Mouse (Mus musculus): ENCODE measurements around the gene Tm6sf1. TPM values are rescaled to one million over a fixed set of nuclear protein-coding genes. Genes with fewer than 3 reads are reported as not detected.
A peak's percentile ranks its signal among the peaks of the same experiment; 100 is the strongest.

The Tm6sf1 gene
- polyA plus RNA-seq, 1 experiment from 2014 or later = 15.0 TPM

DNA sequence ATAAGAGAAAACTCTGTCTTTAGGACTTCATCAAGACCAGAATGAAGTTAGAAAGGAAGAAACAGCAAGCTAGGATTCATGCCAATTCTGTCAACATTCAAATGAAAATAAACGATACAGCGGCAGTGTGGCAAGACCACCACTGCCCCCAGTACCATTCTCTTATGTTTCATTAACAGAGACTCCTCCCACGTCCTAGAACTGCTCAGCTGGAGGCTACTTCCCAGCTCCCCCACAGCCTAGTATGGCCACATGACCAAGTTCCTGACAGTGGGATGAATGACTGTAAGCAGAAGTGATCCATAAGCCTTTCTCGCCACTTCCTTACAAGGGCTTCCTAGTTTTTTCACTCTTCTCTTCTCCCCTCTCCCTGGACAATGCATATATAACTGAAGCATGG, 45.3 kb downstream of the Tm6sf1 start:
- no peak for ATAC-seq (ENCODE audit: low FRiP score)
- Histone ChIP-seq H3K4me3 (replicated peaks; ENCODE audit: low read length) (no peak overlapping the region), H3K36me3 (replicated peaks; ENCODE audit: control insufficient read depth, insufficient read depth) (peaks cover 20% of the 10 kb centered on the region), H3K9ac (no peak overlapping the region), H3K4me2 (replicated peaks) (no peak overlapping the region), H3K4me1 (replicated peaks; ENCODE audit: control insufficient read depth, insufficient read depth, low read length) (no peaks in the 10 kb centered on the region), H3K27ac (no peak overlapping the region), H3K9me3 (ENCODE audit: control insufficient read depth, low read length) (no peaks in the 10 kb centered on the region), H3K27me3 (ENCODE audit: control insufficient read depth, insufficient read depth, low read length) (no peaks in the 10 kb centered on the region)
- WGBS = 52% methylated on average over 4 of the region's 4 CpGs
- no peak for DNase-seq (ENCODE audit: low spot score)

GRCm38 (mm10) chr7:81904926-81905325, 46.1 kb downstream of the Tm6sf1 start:
- Histone ChIP-seq H3K27me3 (ENCODE audit: control insufficient read depth, insufficient read depth, low read length) (no peaks in the 10 kb centered on the region), H3K4me3 (replicated peaks; ENCODE audit: low read length) (no peak overlapping the region), H3K4me1 (replicated peaks; ENCODE audit: control insufficient read depth, insufficient read depth, low read length) (no peaks in the 10 kb centered on the region), H3K27ac (no peak overlapping the region), H3K36me3 (replicated peaks; ENCODE audit: control insufficient read depth, insufficient read depth) (peaks cover 12% of the 10 kb centered on the region; the same call in 1 of the 2 replicates), H3K9ac (no peak overlapping the region), H3K9me3 (ENCODE audit: control insufficient read depth, low read length) (no peaks in the 10 kb centered on the region), H3K4me2 (replicated peaks) (no peak overlapping the region)
- 88% methylated on average over 2 of the region's 2 CpGs for WGBS
- no peak for ATAC-seq (ENCODE audit: low FRiP score)
- no peak for DNase-seq (ENCODE audit: low spot score)

GRCm38 (mm10) chr7:81918316-81918715, 59.5 kb downstream of the Tm6sf1 start:
- H3K4me2 ChIP-seq (replicated peaks) = no peak overlapping the region
- no peaks in the 10 kb centered on the region for H3K36me3 ChIP-seq (replicated peaks; ENCODE audit: control insufficient read depth, insufficient read depth)
- no peak overlapping the region for H3K27ac ChIP-seq
- H3K9ac ChIP-seq = no peak overlapping the region
- 73% methylated on average over 5 of the region's 5 CpGs for WGBS
- no peaks in the 10 kb centered on the region for H3K9me3 ChIP-seq (ENCODE audit: control insufficient read depth, low read length)
- H3K4me3 ChIP-seq (replicated peaks; ENCODE audit: low read length) = no peak overlapping the region
- peaks cover 7% of the 10 kb centered on the region; the same call in 1 of the 2 replicates for H3K4me1 ChIP-seq (replicated peaks; ENCODE audit: control insufficient read depth, insufficient read depth, low read length)
- no peaks in the 10 kb centered on the region for H3K27me3 ChIP-seq (ENCODE audit: control insufficient read depth, insufficient read depth, low read length)
- ATAC-seq (ENCODE audit: low FRiP score) = no peak
- no peak for DNase-seq (ENCODE audit: low spot score)

GRCm38 (mm10) chr7:81920314-81920713, 61.5 kb downstream of the Tm6sf1 start:
- no peaks in the 10 kb centered on the region for H3K9me3 ChIP-seq (ENCODE audit: control insufficient read depth, low read length)
- WGBS = 80% methylated on average over 4 of the region's 4 CpGs
- DNase-seq (ENCODE audit: low spot score) (no peak), ATAC-seq (ENCODE audit: low FRiP score) (no peak)
- H3K4me2 ChIP-seq (replicated peaks) = no peak overlapping the region
- H3K4me3 ChIP-seq (replicated peaks; ENCODE audit: low read length) = no peak overlapping the region
- no peaks in the 10 kb centered on the region for H3K36me3 ChIP-seq (replicated peaks; ENCODE audit: control insufficient read depth, insufficient read depth)
- no peak overlapping the region for H3K27ac ChIP-seq
- H3K9ac ChIP-seq = no peak overlapping the region
- peaks cover 7% of the 10 kb centered on the region; the same call in 1 of the 2 replicates for H3K4me1 ChIP-seq (replicated peaks; ENCODE audit: control insufficient read depth, insufficient read depth, low read length)
- H3K27me3 ChIP-seq (ENCODE audit: control insufficient read depth, insufficient read depth, low read length) = no peaks in the 10 kb centered on the region

DNA sequence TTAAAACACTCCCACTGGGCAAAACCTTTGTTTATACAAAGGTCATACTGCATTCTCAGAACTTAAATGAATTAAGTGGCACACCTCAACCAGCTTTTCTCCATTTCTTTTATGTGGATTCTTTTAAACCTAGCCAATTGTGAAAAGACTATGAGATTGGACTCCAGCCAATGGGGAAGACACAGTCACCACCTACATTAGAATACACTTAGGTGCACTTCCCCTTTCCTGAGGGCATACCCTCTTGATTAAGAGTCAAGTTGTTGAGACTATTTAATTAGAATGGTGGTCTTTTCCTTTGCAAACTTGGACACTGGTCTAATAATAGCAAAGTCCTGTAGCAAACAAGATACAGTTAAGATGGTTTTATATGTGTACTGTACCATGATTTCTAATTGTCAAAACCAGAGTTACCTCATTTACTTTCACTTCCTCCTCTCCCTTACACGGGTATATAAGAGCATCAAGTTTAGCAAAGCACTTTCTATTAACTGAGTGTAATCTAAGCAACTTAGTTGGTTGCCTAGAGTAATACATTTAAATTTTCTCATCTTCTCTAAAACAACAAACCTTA, 62.7 kb downstream of the Tm6sf1 start:
- WGBS = 81% methylated on average over 1 of the region's 1 CpGs
- no peak overlapping the region for H3K27ac ChIP-seq
- H3K9me3 ChIP-seq (ENCODE audit: control insufficient read depth, low read length) = no peaks in the 10 kb centered on the region
- H3K27me3 ChIP-seq (ENCODE audit: control insufficient read depth, insufficient read depth, low read length) = no peaks in the 10 kb centered on the region
- H3K9ac ChIP-seq = no peak overlapping the region
- no peak overlapping the region for H3K4me2 ChIP-seq (replicated peaks)
- peaks cover 3% of the 10 kb centered on the region; the same call in 1 of the 2 replicates for H3K4me1 ChIP-seq (replicated peaks; ENCODE audit: control insufficient read depth, insufficient read depth, low read length)
- ATAC-seq (ENCODE audit: low FRiP score) (no peak), DNase-seq (ENCODE audit: low spot score) (no peak)
- H3K36me3 ChIP-seq (replicated peaks; ENCODE audit: control insufficient read depth, insufficient read depth) = no peaks in the 10 kb centered on the region
- H3K4me3 ChIP-seq (replicated peaks; ENCODE audit: low read length) = no peak overlapping the region

- H3K4me2 ChIP-seq (replicated peaks) = no peak overlapping the region
- DNase-seq (ENCODE audit: low spot score) = no peak
- H3K27ac ChIP-seq = no peak overlapping the region
- H3K9ac ChIP-seq = no peak overlapping the region
- H3K4me1 ChIP-seq (replicated peaks; ENCODE audit: control insufficient read depth, insufficient read depth, low read length) = peaks cover 34% of the 10 kb centered on the region
- H3K9me3 ChIP-seq (ENCODE audit: control insufficient read depth, low read length) = no peaks in the 10 kb centered on the region
- H3K4me3 ChIP-seq (replicated peaks; ENCODE audit: low read length) = no peak overlapping the region
- H3K36me3 ChIP-seq (replicated peaks; ENCODE audit: control insufficient read depth, insufficient read depth) = no peaks in the 10 kb centered on the region
- WGBS = 81% methylated on average over 7 of the region's 7 CpGs
- no peaks in the 10 kb centered on the region for H3K27me3 ChIP-seq (ENCODE audit: control insufficient read depth, insufficient read depth, low read length)
- ATAC-seq (ENCODE audit: low FRiP score) = no peak
Observed at GRCm38 (mm10) chr7:81928998-81929397, 70.2 kb downstream of the Tm6sf1 start.

DNA sequence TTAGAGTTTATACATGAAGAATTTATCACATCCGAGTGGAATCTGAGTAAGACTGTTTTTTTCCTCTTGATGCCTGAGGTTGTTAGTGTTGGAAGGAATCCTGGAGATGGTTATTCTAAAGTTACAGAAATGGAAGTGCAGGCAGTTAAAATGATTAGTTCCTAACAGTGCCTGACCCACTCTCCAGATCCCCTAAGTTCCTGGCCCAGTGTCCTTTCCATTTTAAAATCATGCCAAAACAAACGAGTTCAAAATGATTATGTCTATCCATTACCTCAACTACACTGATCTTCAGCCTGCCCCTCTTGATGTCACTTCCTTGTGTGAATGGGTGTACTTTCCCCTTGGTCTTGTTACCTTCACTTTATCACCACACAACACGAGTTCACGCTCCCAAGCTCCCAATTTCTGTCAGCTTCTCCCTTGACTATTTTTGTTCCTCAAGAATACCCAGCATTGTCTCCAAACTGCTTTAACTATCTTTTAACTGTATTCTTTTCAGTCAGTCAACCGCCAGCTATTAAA, 73.8 kb downstream of the Tm6sf1 start:
- Histone ChIP-seq H3K4me3 (replicated peaks; ENCODE audit: low read length) (peak overlapping the region; percentile 98), H3K9ac (peak overlapping the region; percentile 99), H3K27ac (peak overlapping the region; percentile 99; the same call in 1 of the 2 replicates), H3K27me3 (ENCODE audit: control insufficient read depth, insufficient read depth, low read length) (no peaks in the 10 kb centered on the region), H3K4me2 (replicated peaks) (peak overlapping the region; percentile 75), H3K36me3 (replicated peaks; ENCODE audit: control insufficient read depth, insufficient read depth) (no peaks in the 10 kb centered on the region), H3K9me3 (ENCODE audit: control insufficient read depth, low read length) (no peaks in the 10 kb centered on the region), H3K4me1 (replicated peaks; ENCODE audit: control insufficient read depth, insufficient read depth, low read length) (peaks cover 43% of the 10 kb centered on the region)
- no peak for DNase-seq (ENCODE audit: low spot score)
- ATAC-seq (ENCODE audit: low FRiP score) = no peak
- 33% methylated on average over 5 of the region's 5 CpGs for WGBS

GRCm38 (mm10) chr7:81933061-81933600, 74.3 kb downstream of the Tm6sf1 start:
- ATAC-seq (ENCODE audit: low FRiP score) (no peak), DNase-seq (ENCODE audit: low spot score) (peak; percentile 42)
- peak overlapping the region; percentile 75 for H3K4me2 ChIP-seq (replicated peaks)
- peak overlapping the region; percentile 99 for H3K27ac ChIP-seq
- no peaks in the 10 kb centered on the region for H3K36me3 ChIP-seq (replicated peaks; ENCODE audit: control insufficient read depth, insufficient read depth)
- 3% methylated on average over 23 of the region's 23 CpGs for WGBS
- H3K4me3 ChIP-seq (replicated peaks; ENCODE audit: low read length) = peak overlapping the region; percentile 98
- peak overlapping the region; percentile 99 for H3K9ac ChIP-seq
- H3K4me1 ChIP-seq (replicated peaks; ENCODE audit: control insufficient read depth, insufficient read depth, low read length) = peaks cover 43% of the 10 kb centered on the region
- no peaks in the 10 kb centered on the region for H3K27me3 ChIP-seq (ENCODE audit: control insufficient read depth, insufficient read depth, low read length)
- H3K9me3 ChIP-seq (ENCODE audit: control insufficient read depth, low read length) = no peaks in the 10 kb centered on the region

DNA sequence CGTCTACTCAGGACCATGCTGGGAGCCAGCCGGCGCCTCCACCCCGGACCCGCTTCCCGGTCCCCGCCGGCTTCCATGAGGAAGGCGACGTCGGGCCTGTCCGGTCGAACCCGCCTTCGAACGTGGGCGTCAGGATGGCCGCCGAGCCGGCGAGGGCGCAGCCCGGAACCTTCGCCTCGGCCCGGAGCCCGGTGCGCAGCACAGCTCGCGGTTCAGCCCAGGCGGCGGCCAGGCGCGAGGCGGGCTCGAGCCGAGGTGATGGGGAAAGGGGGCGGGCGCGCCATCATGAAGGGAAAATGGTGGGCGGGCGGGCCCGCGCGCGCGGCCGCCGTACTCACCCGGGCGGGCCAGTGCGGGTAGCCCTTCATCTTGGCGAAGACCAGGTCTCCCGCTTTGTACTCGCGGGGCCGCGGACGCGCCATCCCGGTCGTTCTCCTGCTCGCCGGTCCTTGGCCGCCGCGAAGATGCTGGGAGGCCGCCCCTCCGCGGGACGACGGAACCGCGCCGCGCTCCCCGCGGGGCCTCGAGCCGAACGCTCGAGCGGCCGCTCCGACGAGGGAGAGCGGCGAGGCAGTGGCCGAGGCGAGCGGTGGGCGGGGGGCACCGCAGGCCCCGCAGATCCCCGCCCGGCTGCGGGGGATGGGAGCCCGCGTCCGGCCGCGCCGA, 74.9 kb downstream of the Tm6sf1 start:
- Histone ChIP-seq H3K36me3 (replicated peaks; ENCODE audit: control insufficient read depth, insufficient read depth) (no peaks in the 10 kb centered on the region), H3K4me2 (replicated peaks) (peak overlapping the region; percentile 75), H3K9ac (peak overlapping the region; percentile 99), H3K4me1 (replicated peaks; ENCODE audit: control insufficient read depth, insufficient read depth, low read length) (peaks cover 39% of the 10 kb centered on the region), H3K27ac (peak overlapping the region; percentile 99), H3K9me3 (ENCODE audit: control insufficient read depth, low read length) (no peaks in the 10 kb centered on the region), H3K4me3 (replicated peaks; ENCODE audit: low read length) (peak overlapping the region; percentile 98), H3K27me3 (ENCODE audit: control insufficient read depth, insufficient read depth, low read length) (no peaks in the 10 kb centered on the region)
- ATAC-seq (ENCODE audit: low FRiP score) = peak; percentile 78
- DNase-seq (ENCODE audit: low spot score) = peak; percentile 66
- WGBS = under 1% methylated on average over 88 of the region's 103 CpGs
